Mouse (Mus musculus): ENCODE measurements around the gene Nudt22.

GRCm38 (mm10) chr19:6974211-6975205 is 21.4 kb downstream of the Nudt22 start, which contains the start of gene Ppp1r14b:
- no peak for TF ChIP-seq CTCF (IDR thresholded peaks at IDR 0.05)
- no peak for TF ChIP-seq EP300 (IDR thresholded peaks at IDR 0.05)
